Mouse (Mus musculus) olfactory bulb, adult 2 months (tissue): ENCODE measurements around the gene Fam172a.

Experiments
- CTCF ChIP-seq: fragments of 200-500 bp; IDR thresholded peaks from 2 replicates; pipeline ENCODE4 v1.5.1; 2012; ENCODE audit warnings: low read depth, mild to moderate bottlenecking, low read length, moderate library complexity; ENCODE audit not compliant: insufficient read depth
- POLR2A ChIP-seq: fragments of 200-500 bp; IDR thresholded peaks from 2 replicates; pipeline ENCODE4 v1.6.1; 2012; ENCODE audit warnings: mild to moderate bottlenecking, low read depth, low read length, moderate library complexity; ENCODE audit not compliant: insufficient read depth

GRCm38 (mm10) chr13:77688651-77689050 lies 13.2 kb upstream of the Fam172a start:
- TF ChIP-seq CTCF (no peak), POLR2A (no peak)
